Mouse (Mus musculus) adrenal gland, adult 2 months (tissue): ENCODE data around the gene D16Ertd472e. TPM values are rescaled to one million over a fixed set of nuclear protein-coding genes. Genes with fewer than 3 reads are reported as not detected.

Experiments used
- polyA plus RNA-seq: library from polyadenylated mRNA; depleted of rRNA; stranded (reverse); fragments of >200 nt; gene quantifications from 2 replicates; pipeline ENCODE4 v1.2.3, GENCODE M21; 2012; rRNA removed
- total RNA-seq, 2 experiments: library from RNA; stranded (reverse); gene quantifications; 2 replicates each; pipeline ENCODE4 v1.2.3; 2021

The D16Ertd472e gene
- total and polyA plus RNA-seq, 3 experiments, result 9.9 to 80.5 (median 16.6) TPM

Other genes starting within 250 kb of the D16Ertd472e start
- gene Btg3, start 199.5 kb downstream of the D16Ertd472e start, total RNA-seq, result 10 to 100 TPM; 28.4 to 33.6 TPM
- 0.95 and 1.1 TPM in 2 replicates for gene Btg3, start 199.5 kb downstream of the D16Ertd472e start, polyA plus RNA-seq